Mouse (Mus musculus): ENCODE measurements around the gene Gm21897.
"Not testable (repeated sequence)": the region's sequence is repeated elsewhere in the genome, so short reads cannot be mapped to it uniquely, and the experiment has no call there.

Gm21897 gene

GRCm38 (mm10) chr16:15317158-15317557 is at the start of gene Gm21897:
TSS of gene Gm21897 (plus strand) at chr16:15317458.
- not testable (repeated sequence) for DNase-seq (ENCODE audit: extremely low read depth, insufficient read length, low spot score)

- no peak for DNase-seq (ENCODE audit: extremely low read depth, insufficient read length, low spot score)
These were observed 45.0 kb upstream of the Gm21897 start for GRCm38 (mm10) chr16:15272291-15272690.

- DNase-seq (ENCODE audit: extremely low read depth, insufficient read length, low spot score), result no peak
These were observed 39.8 kb upstream of the Gm21897 start for GRCm38 (mm10) chr16:15277461-15277860.

GRCm38 (mm10) chr16:15293041-15293440 is 24.2 kb upstream of the Gm21897 start:
- no peak for DNase-seq (ENCODE audit: extremely low read depth, insufficient read length, low spot score)

- DNase-seq (ENCODE audit: extremely low read depth, insufficient read length, low spot score), result peak; percentile 57
These were observed 23.0 kb upstream of the Gm21897 start for GRCm38 (mm10) chr16:15294289-15294688.

GRCm38 (mm10) chr16:15294911-15295659 is 22.2 kb upstream of the Gm21897 start:
- peak; percentile 52 for DNase-seq (ENCODE audit: extremely low read depth, insufficient read length, low spot score)

GRCm38 (mm10) chr16:15334526-15334925 is 17.3 kb downstream of the Gm21897 start:
- no peak for DNase-seq (ENCODE audit: extremely low read depth, insufficient read length, low spot score)

- DNase-seq (ENCODE audit: extremely low read depth, insufficient read length, low spot score), result no peak
These were observed 21.8 kb downstream of the Gm21897 start for GRCm38 (mm10) chr16:15339051-15339450.

- no peak for DNase-seq (ENCODE audit: extremely low read depth, insufficient read length, low spot score)
These were observed 28.8 kb downstream of the Gm21897 start for GRCm38 (mm10) chr16:15346045-15346444.

- DNase-seq (ENCODE audit: extremely low read depth, insufficient read length, low spot score), result no peak
These were observed 32.1 kb downstream of the Gm21897 start for GRCm38 (mm10) chr16:15349381-15349780.

- DNase-seq (ENCODE audit: extremely low read depth, insufficient read length, low spot score), result no peak
These were observed 34.0 kb downstream of the Gm21897 start for GRCm38 (mm10) chr16:15351301-15351700.

GRCm38 (mm10) chr16:15352320-15352719 is 35.1 kb downstream of the Gm21897 start:
- DNase-seq (ENCODE audit: extremely low read depth, insufficient read length, low spot score), result peak; percentile 40

GRCm38 (mm10) chr16:15354901-15355300 is 37.6 kb downstream of the Gm21897 start:
- DNase-seq (ENCODE audit: extremely low read depth, insufficient read length, low spot score), result no peak

GRCm38 (mm10) chr16:15355339-15355738 is 38.1 kb downstream of the Gm21897 start:
- DNase-seq (ENCODE audit: extremely low read depth, insufficient read length, low spot score), result peak; percentile 41

GRCm38 (mm10) chr16:15357766-15358165 is 40.5 kb downstream of the Gm21897 start:
- DNase-seq (ENCODE audit: extremely low read depth, insufficient read length, low spot score), result no peak

GRCm38 (mm10) chr16:15359110-15359782 is 42.0 kb downstream of the Gm21897 start:
- DNase-seq (ENCODE audit: extremely low read depth, insufficient read length, low spot score), result no peak

- no peak for DNase-seq (ENCODE audit: extremely low read depth, insufficient read length, low spot score)
These were observed 43.6 kb downstream of the Gm21897 start for GRCm38 (mm10) chr16:15360825-15361224.

Data from 3134 (cell line).